Mouse (Mus musculus) adrenal gland, postnatal 10 days (tissue): Measurements from ENCODE around the gene Mtif3. TPM values are rescaled to one million over a fixed set of nuclear protein-coding genes. Genes with fewer than 3 reads are reported as not detected.

ENCODE experiments used
- DNase-seq: peaks from one replicate; pipeline ENCODE4 v3.0.0; 2021; ENCODE audit warnings: mixed read lengths
- total RNA-seq, 2 experiments: library from RNA; stranded (reverse); gene quantifications; 2 replicates each; pipeline ENCODE4 v1.2.3; 2021

The Mtif3 gene
- total RNA-seq, 2 experiments from 2014 or later: 28.9 to 36.7 TPM

DNA sequence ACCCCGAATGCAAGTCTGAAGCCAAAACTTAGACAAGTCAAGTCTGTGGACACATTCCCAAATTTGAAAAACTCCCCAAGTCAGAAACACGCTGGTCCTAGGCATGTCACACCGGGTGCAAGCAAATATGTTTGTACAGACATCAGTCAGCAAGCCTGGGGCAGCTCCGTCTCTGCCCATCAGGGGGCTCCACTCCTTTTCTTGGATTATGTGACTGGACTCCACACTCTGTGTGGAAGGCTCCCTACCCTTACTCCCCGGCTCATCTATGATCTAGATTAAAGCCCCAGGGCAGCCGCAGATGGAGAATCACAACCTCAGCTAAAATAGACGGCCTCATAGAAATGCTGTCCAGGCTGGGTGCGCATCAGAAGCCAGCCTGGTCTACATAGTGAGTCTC, 47.3 kb downstream of the Mtif3 start:
- DNase-seq: no peak

DNA sequence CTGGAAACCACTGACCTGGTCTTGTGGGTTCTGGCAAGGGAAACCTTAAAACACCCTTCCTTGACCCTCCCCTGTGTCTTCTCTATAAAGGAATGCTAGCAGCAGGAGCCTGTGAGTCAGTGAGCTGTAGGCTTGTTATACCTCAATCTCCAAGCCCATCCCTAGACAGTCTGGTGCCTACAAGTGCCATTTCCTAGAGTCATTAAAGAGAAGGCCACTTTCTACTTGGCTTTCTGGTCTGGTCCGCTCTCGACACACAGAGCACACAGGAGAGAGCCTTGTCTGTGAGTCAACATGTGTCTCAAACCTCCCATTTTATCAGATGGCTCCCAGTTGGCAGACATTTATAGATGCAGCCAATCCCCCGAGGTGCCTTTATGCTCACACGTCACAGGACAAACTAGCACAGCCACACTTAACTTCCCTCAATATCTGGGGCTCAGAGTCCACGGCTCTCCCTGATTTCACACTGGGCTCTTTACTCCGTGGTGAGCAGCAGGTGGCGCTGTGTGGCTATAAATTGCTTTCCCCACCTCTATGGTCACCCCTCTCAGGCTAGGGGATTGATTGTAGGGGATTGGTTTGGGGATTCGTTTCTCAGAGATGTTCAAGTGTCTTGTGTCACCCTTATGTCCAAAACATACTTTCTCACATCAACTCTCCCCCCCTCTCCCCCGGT, 49.4 kb downstream of the Mtif3 start:
- peak; percentile 73 for DNase-seq

DNA sequence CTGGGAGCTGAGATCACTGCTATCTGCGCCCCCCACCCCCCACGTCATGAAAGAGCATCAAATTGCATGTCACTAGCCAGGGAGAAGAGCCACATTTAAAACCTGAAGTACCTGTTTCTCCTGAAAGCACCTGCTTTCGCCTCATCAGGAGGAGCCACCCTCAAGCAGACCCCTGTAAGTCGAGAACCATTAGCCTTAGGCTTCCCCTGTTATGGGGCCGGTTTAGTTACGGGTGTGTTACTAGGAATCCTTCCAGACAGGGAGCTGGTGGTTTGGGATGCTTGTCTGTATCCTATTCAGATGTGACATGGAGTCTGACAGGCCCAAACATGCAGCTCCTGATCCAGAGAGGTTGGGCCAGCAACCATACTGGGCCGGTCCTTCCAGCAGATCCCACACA, 50.2 kb downstream of the Mtif3 start:
- DNase-seq: no peak

DNA sequence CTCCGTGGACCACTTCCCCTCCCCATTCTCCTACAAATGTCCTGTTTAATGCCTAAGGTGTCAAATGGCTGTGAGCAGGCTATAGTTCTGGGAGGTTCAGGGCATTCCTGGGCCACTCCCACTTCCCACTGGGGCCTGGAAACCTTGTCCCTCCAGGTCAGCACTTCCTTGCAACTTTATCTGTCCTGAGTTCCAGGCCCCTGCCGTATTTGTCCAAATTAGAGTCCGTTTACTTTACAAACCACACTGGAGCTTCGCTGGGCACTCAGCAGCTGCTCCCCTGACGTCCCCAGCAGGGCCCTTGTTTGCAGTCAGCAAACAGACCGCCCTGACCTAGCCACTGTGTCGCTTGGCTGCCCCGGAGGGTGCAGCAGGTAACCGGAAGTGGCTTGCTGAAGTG, 51.4 kb downstream of the Mtif3 start:
- no peak for DNase-seq

DNA sequence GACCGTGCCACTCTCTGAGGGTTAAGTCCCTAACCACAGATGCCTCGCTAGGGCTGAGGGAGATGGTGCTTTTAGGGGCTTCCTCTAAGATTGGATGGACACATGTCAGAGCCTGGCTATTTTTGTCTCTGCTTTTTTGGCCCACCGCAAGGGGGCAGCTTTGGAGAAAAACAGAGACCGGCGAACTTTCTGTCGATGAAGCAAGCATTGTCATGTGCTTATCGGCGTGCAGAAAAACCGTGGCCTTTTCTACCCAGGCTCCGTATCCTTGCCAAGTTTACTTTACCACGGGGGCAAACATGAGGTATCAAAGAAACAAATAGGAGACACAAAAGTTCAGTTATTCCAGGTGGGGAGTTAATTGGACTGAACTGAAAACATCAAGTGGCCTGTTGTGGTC, 55.0 kb downstream of the Mtif3 start:
- no peak for DNase-seq

DNA sequence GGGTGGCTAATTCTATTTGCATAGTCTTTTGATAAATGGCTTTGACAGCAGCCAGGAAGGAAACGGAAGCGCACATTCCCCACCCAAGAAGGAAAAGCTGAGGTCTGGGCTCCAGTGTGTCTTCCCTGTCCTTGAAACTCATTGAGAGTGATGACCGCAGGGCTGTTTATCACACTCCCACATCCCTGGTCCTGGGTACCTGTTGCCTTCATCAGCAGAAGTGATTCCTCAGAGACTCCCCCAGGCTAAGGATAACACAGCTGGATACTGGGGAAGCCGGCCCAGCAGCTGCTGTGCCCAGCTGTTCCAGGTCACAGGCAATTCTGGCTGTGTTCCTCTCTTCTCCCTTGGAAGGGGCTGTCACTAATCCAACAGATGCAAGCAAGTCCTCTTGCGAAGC, 56.1 kb downstream of the Mtif3 start:
- DNase-seq: no peak

DNA sequence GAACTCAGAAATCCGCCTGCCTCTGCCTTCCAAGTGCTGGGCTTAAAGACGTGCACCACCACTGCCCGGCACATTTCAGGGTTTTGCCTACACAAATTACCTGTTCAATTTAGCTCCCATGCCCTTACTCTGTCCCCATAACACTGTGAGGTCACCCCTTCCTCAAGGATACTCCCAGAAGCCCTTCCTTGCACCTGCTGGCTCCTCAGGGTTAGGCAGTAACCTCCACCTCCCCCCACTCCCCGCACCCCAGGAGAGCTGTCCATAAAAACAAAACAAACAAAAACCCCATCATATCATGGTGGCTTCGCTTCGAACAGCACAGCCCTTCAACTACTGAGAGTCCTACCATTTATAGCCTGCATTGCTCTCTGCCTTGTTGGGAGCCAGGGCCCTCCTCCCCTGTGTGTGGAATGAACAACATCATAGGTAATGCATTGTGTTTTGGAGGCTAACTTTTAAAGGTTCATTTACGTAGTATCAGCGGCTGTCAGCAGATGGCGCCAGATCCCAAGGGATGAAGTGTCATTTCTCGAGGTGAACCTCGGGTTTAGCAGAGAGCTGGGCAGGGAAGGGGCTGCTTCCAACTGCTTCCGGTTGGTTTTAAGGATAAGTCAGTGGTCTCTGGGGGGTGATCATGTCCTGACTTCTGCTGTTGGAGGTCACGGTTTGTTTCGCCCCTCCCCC, 58.0 kb downstream of the Mtif3 start:
- peak; percentile 88 for DNase-seq

DNA sequence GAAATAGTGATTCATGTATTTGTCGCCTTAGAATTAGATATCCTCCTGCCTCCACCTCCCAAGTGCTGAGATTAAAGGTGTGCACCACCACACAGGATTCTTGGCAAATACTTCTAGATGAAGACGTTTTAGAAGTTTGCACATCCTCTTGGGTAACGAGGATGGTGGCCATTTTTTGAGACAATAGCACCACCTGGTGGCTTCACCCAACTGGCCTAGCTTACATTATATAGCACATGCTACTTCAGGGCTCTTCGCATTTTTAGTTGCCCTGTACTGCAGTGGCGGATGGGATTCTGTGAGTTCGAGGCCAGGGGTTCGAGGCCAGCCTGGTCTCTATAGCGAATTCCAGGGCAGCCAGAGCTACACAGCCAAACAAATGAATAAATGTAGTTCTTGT, 59.2 kb downstream of the Mtif3 start:
- peak; percentile 86 for DNase-seq

Other genes starting within 250 kb of the Mtif3 start
- gene Usp12, start 168.8 kb downstream of the Mtif3 start, total RNA-seq: 10 to 100 TPM; 26.3 to 30.0 TPM
- 100 to 1,000 TPM; 288 to 299 TPM for gene Rpl21, start 130.9 kb downstream of the Mtif3 start, total RNA-seq
- gene Rasl11a, start 118.7 kb downstream of the Mtif3 start, total RNA-seq: 1 to 10 TPM; 8.4 to 9.0 TPM
- 10 to 100 TPM; 34.8 to 39.8 TPM for gene Gtf3a, start 15.1 kb downstream of the Mtif3 start, total RNA-seq
- gene Lnx2, start 112.8 kb upstream of the Mtif3 start, total RNA-seq: 10 to 100 TPM; 17.0 to 18.3 TPM
- gene Polr1d, start 113.2 kb upstream of the Mtif3 start, total RNA-seq: 100 to 1,000 TPM; 145 to 159 TPM
- gene Gsx1, start 224.9 kb upstream of the Mtif3 start, total RNA-seq: not detected